Mouse (Mus musculus) heart, adult 11 months (tissue): ENCODE measurements around the gene Bst2.

Source experiments
- DNase-seq: peaks from one replicate; pipeline ENCODE4 v3.0.0; 2022

Gene Bst2

DNA sequence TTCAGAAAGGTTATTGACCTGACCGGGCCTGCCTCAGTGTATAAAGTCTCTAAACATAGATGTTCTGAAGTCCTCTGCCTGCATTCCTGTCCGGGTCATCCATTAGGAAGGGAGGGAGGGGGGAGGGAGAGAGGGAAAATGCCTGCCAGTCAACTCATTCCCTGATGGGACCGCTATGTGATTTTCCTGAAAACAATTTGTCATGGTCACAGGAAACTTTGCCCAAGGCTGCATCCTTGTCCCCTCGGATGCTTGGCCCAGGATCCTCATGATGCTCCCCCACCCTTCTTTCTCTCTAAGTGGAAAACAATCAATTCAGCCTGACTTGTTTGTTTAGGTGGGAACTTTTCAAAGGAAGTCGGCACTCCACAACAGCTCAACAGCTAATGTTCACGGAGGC, 20.5 kb downstream of the Bst2 start:
- no peak for DNase-seq

DNA sequence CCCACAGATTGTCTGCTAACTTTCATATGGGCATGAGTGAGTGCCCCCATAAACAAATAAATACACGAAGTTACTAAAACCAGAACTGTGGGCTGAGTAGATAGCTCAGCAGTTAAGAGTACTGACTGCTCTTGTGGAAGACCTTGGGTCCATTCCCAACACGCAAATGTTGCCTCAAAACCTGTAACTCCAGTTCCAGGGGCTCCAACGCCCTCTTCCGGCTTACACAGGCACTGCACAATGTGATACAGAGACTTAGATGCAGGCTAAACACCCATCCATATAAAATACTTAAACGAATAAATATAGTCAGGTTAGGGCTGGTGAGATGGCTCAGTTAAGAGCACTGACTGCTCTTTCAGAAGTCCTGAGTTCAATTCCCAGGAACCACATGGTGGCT, 22.2 kb downstream of the Bst2 start:
- no peak for DNase-seq

DNA sequence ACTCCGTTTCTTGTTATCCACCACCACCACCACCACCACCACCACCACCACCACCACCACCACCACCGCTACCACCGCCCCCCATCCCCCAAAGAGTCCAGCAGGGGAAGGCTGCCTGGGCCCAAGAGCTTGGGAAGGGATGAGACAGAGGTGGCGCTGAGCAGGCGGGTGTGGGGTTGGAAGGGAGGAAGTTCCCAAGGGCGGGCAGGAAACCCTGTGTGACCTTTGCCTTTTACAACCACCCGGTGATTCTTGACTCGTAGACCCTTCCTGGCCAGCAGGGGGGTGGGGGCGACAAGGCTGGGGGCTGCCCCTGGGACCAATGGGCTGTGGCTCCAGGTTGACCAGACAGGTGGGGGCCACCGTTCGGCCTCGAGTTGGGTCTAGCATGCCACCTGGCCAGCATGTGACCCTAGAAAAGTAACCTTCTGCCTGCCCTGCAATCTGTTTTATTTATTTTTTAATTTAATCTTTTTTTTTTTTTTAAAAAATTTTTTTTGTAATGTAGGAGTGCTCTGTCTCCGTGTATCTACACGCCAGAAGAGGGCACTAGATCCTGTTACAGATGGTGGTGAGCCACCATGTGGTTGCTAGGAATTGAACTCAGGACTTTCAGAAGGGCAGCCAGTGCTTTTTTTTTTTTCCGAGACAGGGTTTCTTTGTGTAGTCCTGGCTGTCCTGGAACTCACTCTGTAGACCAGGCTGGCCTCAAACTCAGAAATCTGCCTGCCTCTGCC, 24.1 kb downstream of the Bst2 start:
- no peak for DNase-seq

DNA sequence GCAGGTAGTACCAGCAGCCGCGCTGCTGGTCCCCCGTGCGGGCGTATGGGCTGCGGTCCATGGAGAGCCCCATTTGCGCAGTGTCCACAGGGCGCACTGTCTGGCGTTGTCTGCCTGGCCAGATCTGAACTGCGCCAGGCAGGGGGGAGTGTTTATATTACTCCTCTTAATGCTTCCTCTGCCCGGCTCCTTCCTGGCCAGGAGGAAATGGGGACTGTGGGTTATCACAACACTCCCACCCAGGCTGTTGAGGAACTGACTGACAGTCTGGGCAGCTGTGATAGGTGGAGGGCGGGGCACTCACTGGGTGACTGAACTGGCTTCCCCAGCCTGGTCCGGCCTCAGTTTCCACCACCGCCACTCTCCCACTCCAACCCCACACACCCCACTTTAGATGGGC, 25.6 kb downstream of the Bst2 start, which contains the start of gene Plvap:
TSS of gene Plvap (minus strand) at position 109 of the 400 bp plus-strand sequence.
- DNase-seq, result peak; percentile 95

DNA sequence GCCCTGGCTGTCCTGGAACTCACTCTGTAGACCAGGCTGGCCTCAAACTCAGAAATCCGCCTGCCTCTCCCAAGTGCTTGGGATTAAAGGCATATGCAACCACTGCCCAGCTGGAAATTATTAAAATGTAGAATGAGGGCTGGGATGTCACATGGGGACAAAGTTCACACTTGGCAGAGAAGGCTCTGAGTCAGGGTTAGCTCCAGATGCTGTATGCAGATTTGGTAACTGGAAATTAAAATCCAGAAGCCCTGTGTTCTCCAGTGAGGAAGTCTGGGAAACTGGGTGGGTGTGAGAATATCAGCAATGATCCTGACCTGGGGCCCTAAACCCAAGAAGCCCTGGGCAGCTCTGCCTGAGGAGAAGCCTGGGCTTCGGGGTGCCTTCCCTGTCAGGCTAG, 27.9 kb downstream of the Bst2 start:
- peak; percentile 94 for DNase-seq

DNA sequence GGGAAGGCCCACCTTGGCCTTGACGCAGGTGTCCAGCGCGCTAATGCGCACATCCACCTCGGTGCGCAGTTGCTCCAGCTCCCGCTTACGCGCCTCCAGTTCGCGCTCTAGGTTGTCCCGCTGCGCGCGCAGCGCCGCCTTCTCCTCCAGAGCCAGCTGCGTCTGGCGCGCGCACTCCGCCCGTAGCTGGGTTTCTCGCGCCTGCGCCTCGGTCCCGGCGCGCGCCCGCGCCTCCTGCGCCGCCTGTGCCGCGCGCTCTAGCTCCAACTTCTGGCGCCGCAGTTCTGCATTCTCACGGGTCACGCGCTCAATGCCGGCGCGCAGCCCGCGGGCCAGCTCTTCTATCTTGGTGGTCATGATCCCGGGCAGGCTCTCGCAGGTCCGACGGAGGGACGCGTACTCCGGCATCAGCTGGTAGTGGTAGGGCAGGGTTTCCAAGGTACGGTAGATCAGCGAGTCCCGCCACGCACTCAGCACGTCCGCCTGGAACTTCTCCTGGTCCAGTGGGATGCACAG, 29.6 kb downstream of the Bst2 start:
- peak; percentile 99 for DNase-seq

GRCm38 (mm10) chr8:71505979-71506378, 31.3 kb downstream of the Bst2 start:
- DNase-seq, result peak; percentile 93

DNA sequence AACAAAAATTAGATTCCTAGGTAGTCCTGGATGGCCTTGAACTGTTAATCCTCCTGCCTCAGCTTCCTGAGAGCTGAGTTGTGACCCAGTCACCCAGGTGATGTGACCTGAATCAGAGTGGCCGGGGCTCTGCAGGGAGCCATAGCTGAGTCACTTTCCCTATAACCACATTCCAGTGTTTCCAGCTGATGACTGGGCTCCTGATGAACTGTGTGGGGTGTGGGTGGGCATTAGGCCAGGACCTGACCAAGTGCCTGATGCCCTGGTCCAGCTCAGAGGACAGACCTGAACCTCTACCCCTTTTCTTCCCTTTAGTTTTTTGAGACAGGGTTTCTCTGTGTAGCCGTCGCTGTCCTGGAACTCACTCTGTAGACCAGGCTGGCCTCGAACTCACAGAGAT, 31.9 kb downstream of the Bst2 start:
- DNase-seq, result no peak

- DNase-seq, result no peak
Measured at GRCm38 (mm10) chr8:71504349-71504748, 32.9 kb downstream of the Bst2 start.

DNA sequence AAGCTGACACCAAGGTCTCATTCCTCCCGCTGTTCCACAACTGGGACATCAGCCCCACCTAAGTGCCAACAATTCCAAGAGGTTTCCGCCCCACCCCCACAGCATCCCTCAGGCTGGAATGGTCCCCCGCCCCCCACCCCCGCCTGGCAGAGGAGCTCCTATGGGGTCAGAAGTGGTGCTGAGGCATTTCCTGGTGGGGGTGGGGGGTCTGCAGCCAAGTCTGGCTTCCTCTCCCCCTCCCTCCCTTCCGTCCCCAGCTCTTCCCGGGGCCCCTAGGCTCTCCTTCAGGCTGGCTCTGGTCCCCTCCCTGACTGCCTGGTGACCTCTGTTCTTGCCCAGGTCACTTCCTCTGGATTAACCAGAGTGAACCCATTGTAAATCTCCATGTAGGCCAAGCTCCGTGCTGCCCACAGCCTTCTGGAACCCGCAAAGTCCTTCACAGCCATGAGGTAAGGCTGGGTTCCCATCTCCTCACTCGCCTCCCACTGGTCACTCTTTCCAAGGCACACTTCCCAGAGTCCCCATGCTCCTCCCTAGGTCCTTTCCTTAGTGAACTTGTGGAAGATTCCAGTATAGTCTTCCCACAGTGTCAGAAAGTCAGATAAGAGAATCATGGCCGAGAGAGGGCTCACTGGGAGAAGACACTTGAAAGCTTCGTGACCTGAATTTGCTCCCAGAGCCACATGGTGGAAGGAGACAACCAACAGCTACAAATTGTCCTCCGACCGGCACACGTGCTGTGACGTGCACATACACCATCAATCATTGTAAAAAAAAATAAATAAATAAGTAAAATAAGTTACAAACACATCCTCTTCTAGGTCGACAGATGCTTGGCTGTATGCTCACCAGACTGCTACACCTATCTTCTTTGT, 38.2 kb downstream of the Bst2 start:
- peak; percentile 94 for DNase-seq

DNA sequence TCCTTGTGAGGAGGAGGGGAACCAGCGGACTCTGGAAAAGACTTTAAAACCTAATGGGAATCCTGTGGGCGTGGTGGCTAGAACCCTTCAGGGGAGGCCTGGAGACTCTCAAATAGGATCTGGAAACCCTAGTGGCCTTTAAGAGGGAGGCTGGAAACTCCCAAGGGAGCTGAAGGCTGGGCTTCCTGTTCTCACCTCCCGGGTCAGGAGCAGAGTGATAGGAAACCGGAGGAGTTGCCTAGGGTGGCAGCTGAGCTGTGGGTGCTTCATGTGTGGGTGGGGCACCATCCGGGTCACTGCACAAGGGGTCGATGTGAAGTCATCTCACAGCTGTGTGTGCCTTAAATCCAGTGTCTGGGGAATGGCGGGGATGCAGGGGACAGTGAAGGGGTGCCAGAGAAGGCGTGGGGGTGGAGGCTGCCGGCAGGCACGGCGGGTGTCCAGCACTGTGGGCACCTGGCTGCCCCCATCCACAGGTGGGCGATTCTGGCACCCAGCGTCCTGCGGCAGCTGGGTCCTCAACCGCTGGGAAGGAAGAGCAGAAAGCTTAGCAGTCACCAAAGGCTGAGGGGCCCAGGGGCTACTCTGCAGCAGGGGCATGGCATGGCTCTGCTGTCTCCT, 39.3 kb downstream of the Bst2 start:
- DNase-seq, result peak; percentile 98

GRCm38 (mm10) chr8:71497077-71497645, 40.1 kb downstream of the Bst2 start:
- no peak for DNase-seq

DNA sequence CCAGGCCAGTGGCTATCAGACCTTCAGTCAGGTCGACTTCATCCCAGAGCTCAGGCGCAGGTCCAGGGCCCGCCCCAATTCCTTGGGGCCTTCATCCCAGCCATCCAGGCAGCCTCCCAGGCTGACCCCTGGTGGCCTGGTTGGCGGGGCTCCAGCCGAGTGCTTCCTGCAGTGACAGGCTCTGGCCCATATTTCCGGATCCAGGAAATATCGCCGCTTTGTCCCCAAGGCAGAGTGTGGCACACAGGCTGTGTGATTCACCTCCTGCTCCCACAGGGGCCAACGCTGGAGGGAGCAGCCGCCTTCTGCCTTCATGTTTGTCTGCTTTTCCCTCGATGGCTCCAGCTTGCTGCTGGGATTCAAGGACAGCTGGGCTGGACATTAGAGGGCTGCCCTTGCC, 40.8 kb downstream of the Bst2 start:
- peak; percentile 99 for DNase-seq

DNA sequence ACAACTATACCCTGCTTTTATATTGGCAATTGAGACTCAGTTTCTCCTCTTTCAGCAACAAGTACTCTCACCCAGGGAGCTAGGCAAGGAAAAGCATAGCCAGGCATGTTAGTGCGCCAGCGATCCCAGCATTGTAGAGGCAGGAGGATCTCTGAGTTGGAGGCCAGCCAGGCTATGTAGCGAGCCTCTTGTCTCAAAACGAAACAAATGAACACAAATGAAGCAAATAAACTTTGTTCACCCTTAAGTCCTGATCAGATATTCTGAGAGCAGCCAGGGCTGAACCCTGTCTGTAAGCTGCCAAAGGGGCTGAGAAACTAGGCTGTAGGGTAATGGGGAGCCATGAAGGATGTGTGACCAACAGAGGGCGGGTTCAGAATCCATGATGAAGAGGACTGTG, 41.4 kb downstream of the Bst2 start:
- DNase-seq, result no peak

DNA sequence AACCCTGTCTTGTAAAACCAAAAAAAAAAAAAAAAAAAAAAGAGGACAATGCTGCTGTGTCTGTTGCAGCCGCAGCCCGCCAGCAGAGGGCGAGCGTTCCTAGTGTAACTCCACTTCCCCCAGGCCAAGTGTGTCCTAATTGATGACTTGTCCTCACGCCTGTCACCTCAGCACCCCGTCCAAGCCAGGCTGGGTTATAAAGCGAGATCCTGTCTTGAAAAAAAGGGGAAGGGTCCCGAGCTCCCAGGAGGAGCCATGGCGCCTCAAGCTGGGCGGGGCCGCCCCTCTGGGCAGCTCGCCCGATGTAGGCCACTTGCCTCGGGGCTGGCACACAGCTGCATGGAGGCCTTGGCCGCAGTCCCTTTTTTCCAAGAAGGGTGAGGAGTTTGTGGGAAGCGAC, 42.2 kb downstream of the Bst2 start:
- DNase-seq, result peak; percentile 98

- peak; percentile 99 for DNase-seq
Measured at GRCm38 (mm10) chr8:71488454-71488853, 48.8 kb downstream of the Bst2 start.

DNA sequence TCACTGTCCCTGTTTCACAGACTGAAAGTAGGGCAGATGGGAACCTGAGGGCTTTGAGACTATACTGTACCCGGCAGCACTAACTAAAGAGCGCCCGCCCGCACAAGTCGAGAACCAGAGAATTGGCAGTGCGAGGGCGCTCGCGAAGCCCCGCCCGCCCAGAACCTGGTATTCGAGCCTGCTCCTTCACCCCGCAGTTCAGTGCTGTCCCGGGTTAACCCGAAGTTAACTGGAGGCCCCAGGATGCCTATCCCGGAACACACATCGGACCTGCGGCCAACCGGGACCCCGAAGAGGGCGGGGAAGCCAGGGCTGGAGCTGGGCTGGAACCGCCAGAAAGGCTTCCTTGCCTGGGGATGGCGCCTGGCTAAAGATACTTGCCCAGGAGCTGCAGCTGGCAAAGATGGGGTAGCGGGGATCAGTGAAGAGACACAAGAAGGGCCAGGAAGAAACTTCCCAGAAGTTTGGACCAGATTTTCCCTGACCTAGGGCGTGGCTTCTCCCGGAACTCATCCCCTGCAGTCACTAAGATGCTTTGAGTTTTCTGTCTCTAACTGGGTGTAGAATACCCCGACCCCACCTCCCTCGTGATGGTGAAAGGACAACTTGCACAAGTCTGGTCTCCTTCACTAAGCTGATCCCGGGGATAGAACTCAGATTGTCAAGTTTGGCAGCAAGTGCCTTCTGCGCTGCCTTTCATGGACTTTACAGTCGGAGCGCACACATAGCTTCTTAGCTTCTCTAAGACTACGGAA, 49.4 kb downstream of the Bst2 start, which contains the start of gene Gtpbp3:
TSS of gene Gtpbp3 (plus strand) at position 413 of the 755 bp plus-strand sequence.
- DNase-seq, result peak; percentile 98

DNA sequence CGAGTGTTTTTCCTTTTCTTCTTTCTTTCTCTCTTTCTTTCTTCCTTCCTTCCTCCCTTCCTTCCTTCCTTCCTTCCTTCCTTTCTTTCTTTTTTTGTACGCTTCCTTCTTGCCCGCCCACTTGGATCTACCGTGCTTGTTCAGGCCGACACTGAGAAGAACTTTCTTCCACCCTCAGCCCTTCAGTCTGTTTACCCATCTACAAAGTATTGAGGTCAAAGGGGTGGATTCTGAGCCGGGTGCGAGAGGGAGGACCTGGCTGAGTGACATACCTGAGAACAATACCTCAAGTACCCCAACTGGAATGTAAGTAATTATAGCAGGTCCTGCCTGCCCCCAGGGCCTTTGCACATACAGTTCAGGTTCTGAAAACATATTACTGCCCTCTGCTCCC, 51.1 kb downstream of the Bst2 start:
- no peak for DNase-seq

DNA sequence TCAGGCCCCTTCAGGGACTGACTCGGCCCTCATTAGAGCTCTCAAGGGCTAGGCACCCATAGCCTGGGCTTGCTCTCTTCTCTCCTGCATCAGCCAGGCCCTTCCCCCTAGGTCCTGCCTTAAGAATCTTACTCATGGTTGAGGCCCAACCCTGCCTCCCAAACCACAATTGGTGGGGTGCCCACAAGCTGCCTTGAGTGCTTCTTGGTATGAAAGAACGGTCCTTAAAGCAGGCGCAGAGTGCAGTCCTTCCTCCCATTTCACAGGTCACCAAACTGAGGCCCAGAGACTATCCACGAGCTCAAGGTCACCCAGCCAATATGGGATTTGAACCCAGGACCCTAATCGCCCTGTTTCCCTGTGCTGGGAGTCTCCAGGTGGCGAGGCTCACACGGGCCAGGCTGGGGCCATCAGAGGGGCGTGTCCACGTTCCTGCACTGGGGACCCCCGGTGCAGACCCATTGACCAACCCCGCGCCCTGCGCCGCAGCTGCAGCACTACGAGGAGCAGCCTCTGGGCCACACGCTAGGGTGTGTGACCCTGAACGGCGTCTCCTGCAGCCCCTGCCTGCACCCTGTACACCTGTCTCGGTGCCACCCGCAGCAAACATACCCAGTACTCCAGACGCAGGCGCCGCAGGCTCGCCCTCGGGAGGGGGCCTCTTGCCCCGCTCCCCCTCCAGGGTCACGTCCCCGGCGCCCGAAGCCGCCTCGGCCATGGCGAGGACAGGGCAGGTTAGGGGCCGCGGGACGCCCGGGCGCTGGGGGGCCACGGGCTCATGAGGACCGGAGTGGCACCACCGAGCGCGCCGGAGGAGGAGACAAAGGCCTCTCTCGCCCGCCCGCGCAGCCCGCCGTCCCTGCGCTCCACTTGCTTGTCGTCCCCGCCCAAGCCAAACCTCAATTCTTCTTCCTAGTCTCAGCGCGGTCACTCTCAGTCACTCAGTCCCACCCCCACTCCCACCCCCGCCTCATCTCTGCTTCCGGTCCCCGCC, 51.8 kb downstream of the Bst2 start, which contains the start of gene Ano8:
TSS of gene Ano8 (minus strand) at position 822 of the 994 bp plus-strand sequence.
- peak; percentile 98 for DNase-seq

DNA sequence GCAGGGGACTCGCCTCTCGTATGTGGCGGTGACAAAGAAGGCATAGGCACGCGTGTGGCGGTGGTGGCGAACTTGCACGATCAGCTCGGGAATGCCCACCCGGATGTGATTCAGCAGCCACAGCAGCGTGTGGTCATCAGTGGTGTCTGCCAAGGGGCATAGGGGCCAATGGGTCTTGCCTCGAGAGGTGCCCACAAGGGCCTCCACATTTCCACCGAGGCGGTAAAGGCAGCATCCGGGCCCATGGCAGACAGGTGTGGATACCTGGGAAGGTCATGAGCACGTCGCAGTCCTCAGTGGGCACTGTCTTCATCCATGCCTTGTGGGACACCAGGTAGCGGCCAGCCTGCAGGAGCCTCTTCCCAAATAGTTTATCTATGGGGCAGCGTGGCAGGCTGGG, 52.5 kb downstream of the Bst2 start:
- peak; percentile 95 for DNase-seq
